Mouse (Mus musculus) brain, adult 2 months (tissue): ENCODE measurements at regions not wholly inside any gene's neighbourhood (a gene's known extent, or its start where the extent isn't known, plus 50 kb on each side); places are given as distances from the start of the nearest gene placed in this dataset.

Source experiments
- DNase-seq: peaks from one replicate; pipeline ENCODE4 v3.0.0; 2011; ENCODE audit warnings: low read depth, low spot score

DNA sequence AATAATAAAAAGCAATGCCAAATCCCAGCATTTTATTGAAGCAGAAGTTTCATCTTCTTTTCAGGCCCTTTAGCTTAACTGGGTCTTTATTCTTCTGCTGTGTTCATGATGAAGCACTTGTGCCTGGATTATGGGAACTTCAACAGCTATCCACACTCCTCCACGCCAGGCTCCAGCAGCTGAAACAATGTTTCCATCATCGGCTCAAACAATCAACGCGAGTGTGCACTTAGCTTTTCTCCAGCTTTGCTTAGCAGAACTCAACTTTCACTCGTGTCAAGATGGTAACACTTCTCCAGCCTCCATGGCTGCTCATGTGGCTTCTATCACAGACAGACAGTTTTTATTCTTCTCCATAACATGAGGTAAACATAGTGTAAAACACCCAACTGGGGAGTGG lies 143.8 kb upstream of the Mdm1 start:
- DNase-seq = no peak

- DNase-seq = peak; percentile 43
Observed at GRCm38 (mm10) chr10:118000591-118000990, 141.0 kb upstream of the Mdm1 start.

DNA sequence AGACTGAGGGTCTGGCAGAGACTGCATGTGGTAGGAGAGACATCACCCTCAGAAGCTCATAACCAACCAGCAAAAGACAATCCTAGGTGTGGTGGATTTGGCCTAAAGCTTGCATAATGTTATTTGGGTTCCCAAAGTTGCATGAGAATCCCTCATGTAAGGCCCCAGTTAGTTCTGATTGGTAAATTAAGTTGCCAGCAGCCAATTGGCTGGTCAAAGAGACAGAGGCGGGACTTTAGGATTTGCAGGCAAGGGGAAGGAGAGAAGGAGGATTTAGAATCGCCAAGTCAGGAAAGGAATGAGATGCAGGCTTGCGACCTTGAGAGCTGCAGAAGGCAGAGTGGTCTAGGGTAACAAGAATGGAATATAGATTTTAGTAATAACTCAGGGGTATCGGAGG lies 140.1 kb upstream of the Mdm1 start:
- DNase-seq = no peak

GRCm38 (mm10) chr10:118001971-118002370 lies 139.6 kb upstream of the Mdm1 start:
- DNase-seq = no peak

GRCm38 (mm10) chr10:118002559-118002958 lies 139.1 kb upstream of the Mdm1 start:
- no peak for DNase-seq

GRCm38 (mm10) chr10:118003179-118003578 lies 138.4 kb upstream of the Mdm1 start:
- DNase-seq = peak; percentile 79

DNA sequence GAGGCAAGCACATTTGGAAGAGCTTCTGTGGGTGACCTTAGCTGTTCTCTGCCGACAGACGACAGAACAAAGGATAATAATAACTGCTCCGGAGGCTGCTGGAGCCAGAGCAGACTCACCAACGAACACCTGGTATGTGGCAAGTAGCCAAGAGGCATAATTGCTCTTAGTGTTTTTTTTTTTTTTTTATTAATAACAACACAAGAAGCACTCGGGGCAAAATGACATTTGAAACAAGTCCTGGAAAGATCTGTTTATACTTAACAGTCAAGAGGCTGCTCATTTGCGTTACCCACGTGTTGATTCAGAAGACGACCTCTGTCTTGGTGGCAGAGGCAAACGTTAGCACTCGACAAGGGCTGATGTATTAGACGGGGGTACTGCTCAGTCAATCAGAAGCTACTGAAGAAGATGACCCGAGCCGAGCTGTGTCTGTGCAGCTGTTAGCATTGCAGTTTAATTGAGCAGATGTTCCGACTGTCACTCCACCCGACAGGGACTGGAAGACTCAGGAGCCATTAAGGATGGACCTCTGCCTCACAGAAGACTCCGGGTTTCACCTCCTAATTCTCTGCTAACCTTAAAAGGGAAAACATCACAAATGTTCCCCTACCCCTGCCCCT lies 137.8 kb upstream of the Mdm1 start:
- DNase-seq = peak; percentile 71

DNA sequence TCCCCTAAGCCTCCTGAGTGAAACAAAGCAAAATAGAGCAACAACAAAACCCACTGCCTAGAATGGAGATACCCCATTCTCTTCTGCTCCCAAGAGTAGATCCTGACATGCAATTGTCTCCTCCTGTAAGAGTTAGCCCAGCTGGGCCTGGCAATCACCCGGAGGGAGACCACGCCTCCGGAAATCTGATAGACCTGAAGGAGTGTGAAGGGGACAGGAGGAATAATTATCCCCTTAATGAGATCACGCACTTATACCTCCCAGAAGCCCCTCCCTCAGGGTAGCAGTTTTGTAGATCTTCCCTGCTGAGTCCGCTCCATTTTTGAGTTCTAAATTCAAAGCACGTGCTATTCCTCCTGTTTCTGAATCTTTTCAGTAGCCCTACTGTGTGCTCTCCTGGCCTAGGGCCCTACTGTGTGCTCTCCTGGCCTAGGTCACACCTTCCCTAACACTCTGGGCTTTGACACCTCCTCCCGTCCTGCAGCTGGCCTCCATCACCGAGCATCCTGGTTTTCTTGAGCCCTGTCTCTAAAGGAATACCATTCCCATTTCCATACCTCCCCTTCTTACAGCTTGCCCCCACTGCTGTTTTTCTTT lies 137.2 kb upstream of the Mdm1 start:
- no peak for DNase-seq

- no peak for DNase-seq
Observed at GRCm38 (mm10) chr10:118006827-118007550, 134.6 kb upstream of the Mdm1 start.

DNA sequence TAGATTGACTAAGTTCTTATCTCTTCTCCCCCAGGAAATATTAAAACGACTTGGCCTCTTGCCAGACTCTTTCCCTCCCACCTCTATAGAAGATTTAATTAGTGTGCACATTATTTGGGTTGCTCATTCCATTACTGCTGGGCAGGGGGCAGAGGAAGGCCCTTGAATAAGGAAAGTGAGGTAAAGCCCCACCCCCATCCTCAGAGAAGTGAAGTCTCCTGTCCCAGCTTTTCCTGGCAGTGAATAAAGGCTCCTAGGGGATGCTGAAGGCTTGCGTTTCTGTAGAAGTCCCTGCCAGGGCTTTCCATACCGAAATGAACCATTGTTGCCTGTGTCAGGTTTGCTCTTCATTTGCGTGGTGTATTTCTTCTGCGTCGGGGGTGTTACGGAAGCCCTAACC lies 133.8 kb upstream of the Mdm1 start:
- DNase-seq = no peak

DNA sequence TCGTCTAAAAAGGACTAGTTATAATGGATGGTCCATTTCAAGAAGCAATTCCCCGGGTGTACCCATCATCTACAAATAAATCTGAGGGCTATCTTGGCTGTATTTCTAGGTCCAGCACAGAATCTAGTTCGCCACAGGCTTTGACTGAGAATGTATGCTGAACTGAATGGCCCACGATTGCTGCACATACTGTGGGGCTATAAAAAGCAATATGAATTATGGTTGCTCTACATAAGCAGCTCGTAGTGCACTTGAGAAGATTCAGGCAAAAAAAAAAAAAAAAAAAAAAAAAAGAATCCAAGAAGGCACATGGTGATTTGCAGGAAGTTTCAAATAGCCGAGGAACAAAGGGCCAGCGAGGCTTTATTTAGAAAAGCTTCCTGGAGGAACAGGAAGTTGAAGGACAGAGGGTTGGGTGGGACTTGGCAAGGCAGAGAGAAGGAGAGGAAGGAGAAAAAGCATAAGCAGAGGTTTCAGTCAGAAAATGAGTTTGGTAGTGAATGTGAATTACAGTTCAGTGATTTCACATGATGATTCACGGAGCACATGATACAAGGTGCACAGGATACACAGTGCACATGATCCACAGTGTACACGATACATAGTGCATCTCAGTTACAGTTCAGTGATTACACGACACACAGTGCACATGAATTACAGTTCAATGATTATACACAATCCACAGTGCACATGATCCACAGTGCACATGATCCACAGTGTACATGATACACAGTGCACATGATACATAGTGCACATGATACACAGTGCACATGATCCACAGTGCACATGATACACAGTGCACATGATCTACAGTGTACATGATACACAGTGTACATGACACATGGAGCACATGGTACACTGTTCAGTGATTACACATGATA lies 129.7 kb upstream of the Mdm1 start:
- peak; percentile 30 for DNase-seq

DNA sequence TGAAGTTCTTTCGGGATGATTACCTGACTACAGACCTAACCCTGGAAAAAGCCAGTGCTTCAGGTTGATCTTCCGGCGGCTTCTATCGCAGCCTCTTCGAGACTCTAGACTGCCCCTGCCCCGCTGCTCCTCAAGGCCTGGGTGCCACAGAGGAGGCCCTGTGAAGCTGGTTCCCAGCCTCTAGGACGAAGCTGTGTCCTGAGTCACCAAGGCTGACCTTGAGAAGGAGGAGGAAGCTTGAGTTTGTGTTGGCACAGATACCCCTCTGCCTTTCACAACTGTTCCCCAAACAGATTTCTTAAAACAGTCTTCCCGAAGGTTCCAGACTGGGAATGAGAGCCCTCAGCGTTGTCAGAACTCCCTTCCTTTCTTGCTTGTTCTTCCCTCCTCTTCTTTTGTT lies 112.8 kb upstream of the Mdm1 start:
- DNase-seq = no peak

GRCm38 (mm10) chr10:118034401-118034800 lies 107.2 kb upstream of the Mdm1 start:
- DNase-seq = no peak

GRCm38 (mm10) chr10:118035035-118035434 lies 106.6 kb upstream of the Mdm1 start:
- no peak for DNase-seq

DNA sequence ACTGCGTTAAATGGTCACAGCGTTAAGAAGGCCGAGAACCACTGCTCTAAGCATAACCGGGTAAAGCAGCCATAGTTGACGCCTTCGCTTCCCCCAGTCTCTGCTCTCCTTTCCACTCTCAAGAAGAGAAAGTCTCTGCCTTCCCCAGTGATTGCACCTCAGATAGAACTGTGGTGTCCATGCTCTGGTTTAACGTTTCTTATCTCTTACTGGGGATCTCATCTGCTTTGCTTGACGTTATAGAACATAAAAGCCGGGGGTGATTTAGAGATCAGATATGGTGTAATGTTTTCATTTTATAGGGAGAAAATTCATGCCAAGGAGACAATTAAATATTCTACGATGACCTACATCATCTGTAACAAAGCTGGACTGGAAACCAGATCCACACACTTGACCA lies 103.1 kb upstream of the Mdm1 start:
- no peak for DNase-seq

DNA sequence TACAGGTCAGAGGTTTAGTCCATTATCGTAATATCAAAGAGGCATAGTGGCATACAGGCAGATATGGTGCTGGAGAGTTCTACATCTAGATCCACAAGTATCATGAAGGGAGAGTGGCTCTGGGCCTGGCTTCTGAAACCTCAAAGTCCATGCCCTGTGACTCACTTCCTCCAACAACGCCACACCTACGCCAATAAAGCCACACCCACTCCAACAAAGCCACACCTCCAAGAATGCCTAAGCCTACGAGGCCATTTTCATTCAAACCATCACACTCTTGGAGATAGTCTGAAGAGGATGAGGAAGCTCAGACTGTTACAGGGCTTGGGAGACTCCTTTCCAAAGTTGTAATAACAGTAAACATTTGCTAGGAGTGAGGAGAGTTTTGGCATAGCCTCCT lies 102.6 kb upstream of the Mdm1 start:
- no peak for DNase-seq

DNA sequence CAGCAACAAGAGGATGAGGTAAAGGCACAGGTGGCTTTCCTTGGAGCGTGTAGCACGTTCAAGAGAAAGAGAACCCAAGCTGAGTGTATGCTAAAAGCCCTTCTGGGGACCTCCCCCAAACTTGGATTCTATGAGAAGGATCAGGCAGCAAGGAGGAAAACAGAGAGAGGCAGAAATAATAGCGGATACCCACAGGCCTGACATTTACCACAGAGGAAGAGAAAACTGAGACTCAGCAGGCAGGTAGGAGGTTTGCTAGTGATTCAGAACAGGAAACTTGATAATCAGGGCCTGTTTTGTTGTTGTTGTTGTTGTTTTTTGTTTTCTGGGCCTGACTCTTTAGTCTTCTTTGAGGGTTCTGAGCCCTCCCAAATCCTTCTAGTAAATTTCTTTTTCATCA lies 100.5 kb upstream of the Mdm1 start:
- no peak for DNase-seq

GRCm38 (mm10) chr10:118043761-118044160 lies 97.8 kb upstream of the Mdm1 start:
- peak; percentile 29 for DNase-seq

DNA sequence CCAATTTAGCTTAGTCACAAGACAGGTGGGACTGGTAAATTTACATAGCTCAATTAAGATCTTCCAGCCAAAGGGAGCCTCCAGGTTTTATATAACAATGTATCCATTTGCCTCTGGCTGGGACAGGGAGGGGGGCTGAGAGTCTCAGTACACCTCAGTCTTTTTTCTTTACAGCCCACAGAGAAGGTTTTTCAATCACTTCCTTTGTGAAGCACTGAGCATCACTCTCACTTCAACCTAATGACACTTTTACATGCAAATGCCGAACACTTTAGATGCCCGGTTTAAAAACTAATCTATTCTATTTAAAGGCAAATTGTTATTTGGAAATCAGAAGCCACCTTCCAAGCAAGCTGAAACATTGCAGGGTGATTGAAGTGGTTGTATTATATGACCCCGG lies 96.8 kb upstream of the Mdm1 start:
- DNase-seq = peak; percentile 16

GRCm38 (mm10) chr10:118045427-118045826 lies 96.2 kb upstream of the Mdm1 start:
- DNase-seq = no peak

- no peak for DNase-seq
Observed at GRCm38 (mm10) chr10:118046328-118046727, 95.3 kb upstream of the Mdm1 start.

- no peak for DNase-seq
Observed at GRCm38 (mm10) chr10:118046831-118047230, 94.8 kb upstream of the Mdm1 start.
